Mouse (Mus musculus): ENCODE measurements at regions not wholly inside any gene's neighbourhood (a gene's known extent, or its start where the extent isn't known, plus 50 kb on each side); places are given as distances from the start of the nearest gene placed in this dataset.

- Histone ChIP-seq H3K36me3 (replicated peaks in 1 of 2; ENCODE audit: control insufficient read depth in 1 of 2, insufficient read depth in 1 of 2, low read length in 1 of 2) (no peaks in the 10 kb centered on the region), H3K9ac (ENCODE audit: insufficient read depth, low read depth) (no peak overlapping the region), H3K4me3 (replicated peaks in 1 of 3; ENCODE audit: low read depth in 2 of 3, low read length in 2 of 3, poor library complexity in 1 of 3) (no peak overlapping the region), H3K79me2 (replicated peaks; ENCODE audit: control insufficient read depth, extremely low read depth, insufficient read depth, poor library complexity, severe bottlenecking) (no peaks in the 10 kb centered on the region), H3K27me3 (replicated peaks) (no peaks in the 10 kb centered on the region), H3K4me2 (ENCODE audit: insufficient read depth, low read depth, poor library complexity, severe bottlenecking) (no peak overlapping the region), H3K4me1 (ENCODE audit: control insufficient read depth in 1 of 2, insufficient read depth in 2 of 2) (no peaks in the 10 kb centered on the region), H3K27ac (ENCODE audit: insufficient read depth, low read depth) (no peak overlapping the region), H3K9me3 (replicated peaks; ENCODE audit: low read length) (no peaks in the 10 kb centered on the region)
- dilution Hi-C loops (cut with MboI; ENCODE audit: extremely low pct_ligation_motif_present, extremely low pct_unique_long_range_greater_than_20kb, low sequenced_read_pairs) (no loop called here), in situ Hi-C loops (cut with MboI; ENCODE audit: low pct_ligation_motif_present, low pct_unique_long_range_greater_than_20kb, low sequenced_read_pairs) (loop anchor here (25.0 kb wide), 1 partner anchor 289 kb away; no protein-coding TSS in a partner anchor)
- DNase-seq (ENCODE audit: extremely low read depth), result no peak
- TF ChIP-seq MXI1 (IDR thresholded peaks at IDR 0.05; ENCODE audit: low read depth, low read length) (no peak), NELFE (IDR thresholded peaks at IDR 0.05; ENCODE audit: low read depth, low read length) (no peak), TBP (conservative IDR thresholded peaks at IDR 0.05; ENCODE audit: low read depth, low read length) (no peak), POLR2AphosphoS2 (IDR thresholded peaks at IDR 0.05; ENCODE audit: low read depth, low read length) (no peak), SIN3A (IDR thresholded peaks at IDR 0.05; ENCODE audit: low read length) (no peak), MAX (IDR thresholded peaks at IDR 0.05; ENCODE audit: low read length) (no peak), USF1 (IDR thresholded peaks at IDR 0.05; ENCODE audit: low read depth, low read length) (no peak), ZC3H11A (IDR thresholded peaks at IDR 0.05; ENCODE audit: low read depth, low read length) (no peak), MYC (IDR thresholded peaks at IDR 0.05; ENCODE audit: low read depth, low read length) (no peak), ELF1 (IDR thresholded peaks at IDR 0.05; ENCODE audit: low read depth, low read length) (no peak), POLR2A (IDR thresholded peaks at IDR 0.05; ENCODE audit: low read depth, low read length) (no peak), BHLHE40 (IDR thresholded peaks at IDR 0.05; ENCODE audit: low read depth, low read length) (no peak), MAZ (IDR thresholded peaks at IDR 0.05; ENCODE audit: low read depth, low read length) (no peak), RAD21 (IDR thresholded peaks at IDR 0.05; ENCODE audit: low read depth, low read length) (no peak), CHD1 (IDR thresholded peaks at IDR 0.05; ENCODE audit: low read depth, low read length) (no peak), PAX5 (IDR thresholded peaks at IDR 0.05; ENCODE audit: low read length) (no peak), MAFK (IDR thresholded peaks at IDR 0.05; ENCODE audit: insufficient replicate concordance, low read length) (no peak), ZMIZ1 (IDR thresholded peaks at IDR 0.05; ENCODE audit: low read depth, low read length) (no peak)
Measured at GRCm38 (mm10) chr2:101172806-101173205, 451.7 kb upstream of the Rag2 start.

- dilution Hi-C loops (cut with MboI; ENCODE audit: extremely low pct_ligation_motif_present, extremely low pct_unique_long_range_greater_than_20kb, low sequenced_read_pairs), result no loop called here
- no peak overlapping the region for H3K27ac ChIP-seq (ENCODE audit: insufficient read depth, low read depth)
- DNase-seq (ENCODE audit: extremely low read depth), result no peak
- H3K9me3 ChIP-seq (replicated peaks; ENCODE audit: low read length), result no peaks in the 10 kb centered on the region
- H3K79me2 ChIP-seq (replicated peaks; ENCODE audit: control insufficient read depth, extremely low read depth, insufficient read depth, poor library complexity, severe bottlenecking), result no peaks in the 10 kb centered on the region
- H3K4me2 ChIP-seq (ENCODE audit: insufficient read depth, low read depth, poor library complexity, severe bottlenecking), result no peak overlapping the region
- no peaks in the 10 kb centered on the region for H3K27me3 ChIP-seq (replicated peaks)
- H3K36me3 ChIP-seq (replicated peaks in 1 of 2; ENCODE audit: control insufficient read depth in 1 of 2, insufficient read depth in 1 of 2, low read length in 1 of 2), result no peaks in the 10 kb centered on the region
- H3K4me3 ChIP-seq (replicated peaks in 1 of 3; ENCODE audit: low read depth in 2 of 3, low read length in 2 of 3, poor library complexity in 1 of 3), result no peak overlapping the region
- in situ Hi-C loops (cut with MboI; ENCODE audit: low pct_ligation_motif_present, low pct_unique_long_range_greater_than_20kb, low sequenced_read_pairs), result no loop called here
- TF ChIP-seq E2F4 (IDR thresholded peaks at IDR 0.05; ENCODE audit: insufficient replicate concordance, low read depth, low read length) (no peak), USF2 (conservative IDR thresholded peaks at IDR 0.05; ENCODE audit: low read depth, low read length) (no peak), BHLHE40 (IDR thresholded peaks at IDR 0.05; ENCODE audit: low read depth, low read length) (no peak), MYC (IDR thresholded peaks at IDR 0.05; ENCODE audit: low read depth, low read length) (no peak), CHD1 (IDR thresholded peaks at IDR 0.05; ENCODE audit: low read depth, low read length) (no peak), ELF1 (IDR thresholded peaks at IDR 0.05; ENCODE audit: low read depth, low read length) (no peak), SIN3A (IDR thresholded peaks at IDR 0.05; ENCODE audit: low read length) (no peak), ZKSCAN1 (IDR thresholded peaks at IDR 0.05; ENCODE audit: borderline replicate concordance, low read depth, low read length) (no peak), ZMIZ1 (IDR thresholded peaks at IDR 0.05; ENCODE audit: low read depth, low read length) (no peak), UBTF (IDR thresholded peaks at IDR 0.05; ENCODE audit: low read depth, low read length) (no peak)
- H3K4me1 ChIP-seq (ENCODE audit: control insufficient read depth in 1 of 2, insufficient read depth in 2 of 2), result no peaks in the 10 kb centered on the region
- no peak overlapping the region for H3K9ac ChIP-seq (ENCODE audit: insufficient read depth, low read depth)
Measured at GRCm38 (mm10) chr2:101175124-101175523, 449.4 kb upstream of the Rag2 start.

All from CH12.LX (cell line).